Mouse (Mus musculus): ENCODE measurements around the gene Asb17. TPM values are rescaled to one million over a fixed set of nuclear protein-coding genes. Genes with fewer than 3 reads are reported as not detected.

Asb17 gene
- polyA plus RNA-seq, 1 experiment from 2014 or later: not detected

- H3K36me3 ChIP-seq (ENCODE audit: control insufficient read depth, insufficient read depth, low read length): no peaks in the 10 kb centered on the region
- no peaks in the 10 kb centered on the region for H3K4me1 ChIP-seq (ENCODE audit: control insufficient read depth, insufficient read depth, low read length)
- H3K27ac ChIP-seq (ENCODE audit: low read depth, low read length): no peak overlapping the region
- WGBS: 87% methylated on average over 4 of the region's 4 CpGs
- no peak overlapping the region for H3K4me3 ChIP-seq (ENCODE audit: low read depth, low read length)
- ATAC-seq (no peak), DNase-seq (ENCODE audit: low spot score) (no peak)
- no peak overlapping the region for H3K9ac ChIP-seq (ENCODE audit: low read length)
- H3K4me2 ChIP-seq (ENCODE audit: low read length): no peak overlapping the region
- no peaks in the 10 kb centered on the region for H3K9me3 ChIP-seq (replicated peaks; ENCODE audit: control insufficient read depth, low read length)
- H3K27me3 ChIP-seq (replicated peaks; ENCODE audit: control insufficient read depth, insufficient read depth, low read length): no peaks in the 10 kb centered on the region
These were observed 20.8 kb downstream of the Asb17 start for GRCm38 (mm10) chr3:153864636-153865429.

DNA sequence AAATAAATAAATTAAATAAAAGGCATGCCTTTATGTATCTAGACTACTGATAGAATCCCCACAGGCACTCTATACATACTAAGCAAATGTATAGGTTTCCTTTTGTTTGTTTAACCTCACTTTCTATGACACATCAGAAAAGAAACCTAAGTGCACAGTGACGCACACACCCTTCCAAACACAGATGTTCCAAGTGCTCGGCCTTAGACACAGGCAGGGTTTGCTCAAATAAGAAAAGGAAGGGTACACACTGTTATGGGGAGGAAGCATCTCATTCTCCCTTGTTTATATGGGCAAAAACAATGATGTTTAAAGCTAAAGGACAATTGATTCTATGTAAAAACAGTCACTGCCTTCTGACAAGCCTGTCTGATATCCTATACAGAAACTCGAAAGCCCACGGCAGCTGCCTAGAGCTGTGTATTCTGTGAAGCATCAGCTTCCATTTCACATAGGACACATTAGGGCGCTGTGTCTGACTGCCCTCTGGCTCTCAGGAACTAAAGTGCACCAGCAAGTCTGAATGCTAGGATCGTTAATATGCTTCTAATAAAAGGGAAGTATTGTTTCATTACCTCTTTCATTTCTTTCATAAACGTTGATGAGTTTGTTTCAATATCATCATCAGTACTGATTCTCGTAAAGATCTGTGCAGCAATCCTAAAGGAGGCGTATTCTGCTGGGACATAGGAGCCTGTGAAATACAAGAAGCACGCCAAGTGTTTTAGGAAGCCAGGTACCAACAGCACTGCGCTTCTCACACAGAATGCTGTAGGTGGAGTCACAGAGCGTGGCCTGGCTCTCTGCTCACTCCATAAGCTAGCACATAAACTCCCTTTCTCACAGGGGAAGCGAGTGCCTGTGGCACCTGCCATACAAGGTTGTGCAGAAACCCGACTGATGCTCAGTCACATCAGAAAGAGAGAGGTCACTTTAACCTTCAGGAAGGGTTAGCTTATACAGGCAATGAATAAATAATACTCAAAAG lies 23.4 kb downstream of the Asb17 start:
- 63% methylated on average over 14 of the region's 14 CpGs for WGBS
- Histone ChIP-seq H3K9ac (ENCODE audit: low read length) (no peak overlapping the region), H3K36me3 (ENCODE audit: control insufficient read depth, insufficient read depth, low read length) (no peaks in the 10 kb centered on the region), H3K27ac (ENCODE audit: low read depth, low read length) (no peak overlapping the region), H3K4me1 (ENCODE audit: control insufficient read depth, insufficient read depth, low read length) (no peaks in the 10 kb centered on the region), H3K9me3 (replicated peaks; ENCODE audit: control insufficient read depth, low read length) (no peaks in the 10 kb centered on the region), H3K27me3 (replicated peaks; ENCODE audit: control insufficient read depth, insufficient read depth, low read length) (no peaks in the 10 kb centered on the region), H3K4me2 (ENCODE audit: low read length) (no peak overlapping the region), H3K4me3 (ENCODE audit: low read depth, low read length) (no peak overlapping the region)
- DNase-seq (ENCODE audit: low spot score) (peak; percentile 40), ATAC-seq (no peak)

DNA sequence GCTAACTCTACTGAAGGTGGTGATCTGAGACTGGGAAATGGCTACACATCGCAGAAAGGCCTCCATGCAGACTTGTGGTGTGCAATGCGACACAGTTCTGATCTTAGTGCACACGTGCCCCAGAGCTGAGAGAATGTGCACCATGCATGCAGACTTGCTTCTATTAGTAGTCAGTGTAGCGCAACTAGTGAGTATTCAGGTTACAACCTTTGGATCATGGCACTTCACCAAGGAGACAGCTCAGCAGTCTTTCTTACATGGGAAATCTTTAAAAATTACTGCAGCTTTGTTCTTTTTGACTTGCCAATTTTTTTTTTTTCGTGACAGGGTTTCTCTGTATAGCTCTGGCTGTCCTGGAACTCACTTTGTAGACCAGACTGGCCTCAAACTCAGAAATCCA lies 27.4 kb downstream of the Asb17 start:
- no peak overlapping the region for H3K4me2 ChIP-seq (ENCODE audit: low read length)
- no peaks in the 10 kb centered on the region for H3K9me3 ChIP-seq (replicated peaks; ENCODE audit: control insufficient read depth, low read length)
- H3K36me3 ChIP-seq (ENCODE audit: control insufficient read depth, insufficient read depth, low read length): no peaks in the 10 kb centered on the region
- WGBS: 88% methylated on average over 5 of the region's 5 CpGs
- ATAC-seq: no peak
- no peak overlapping the region for H3K27ac ChIP-seq (ENCODE audit: low read depth, low read length)
- no peak overlapping the region for H3K4me3 ChIP-seq (ENCODE audit: low read depth, low read length)
- H3K9ac ChIP-seq (ENCODE audit: low read length): no peak overlapping the region
- no peaks in the 10 kb centered on the region for H3K4me1 ChIP-seq (ENCODE audit: control insufficient read depth, insufficient read depth, low read length)
- H3K27me3 ChIP-seq (replicated peaks; ENCODE audit: control insufficient read depth, insufficient read depth, low read length): no peaks in the 10 kb centered on the region
- DNase-seq (ENCODE audit: low spot score): no peak

GRCm38 (mm10) chr3:153886296-153886695 lies 42.3 kb downstream of the Asb17 start:
- Histone ChIP-seq H3K36me3 (ENCODE audit: control insufficient read depth, insufficient read depth, low read length) (no peaks in the 10 kb centered on the region), H3K27ac (ENCODE audit: low read depth, low read length) (no peak overlapping the region), H3K9ac (ENCODE audit: low read length) (no peak overlapping the region), H3K4me2 (ENCODE audit: low read length) (no peak overlapping the region), H3K4me1 (ENCODE audit: control insufficient read depth, insufficient read depth, low read length) (no peaks in the 10 kb centered on the region), H3K27me3 (replicated peaks; ENCODE audit: control insufficient read depth, insufficient read depth, low read length) (no peaks in the 10 kb centered on the region), H3K4me3 (ENCODE audit: low read depth, low read length) (no peak overlapping the region), H3K9me3 (replicated peaks; ENCODE audit: control insufficient read depth, low read length) (no peaks in the 10 kb centered on the region)
- no peak for ATAC-seq
- no peak for DNase-seq (ENCODE audit: low spot score)

DNA sequence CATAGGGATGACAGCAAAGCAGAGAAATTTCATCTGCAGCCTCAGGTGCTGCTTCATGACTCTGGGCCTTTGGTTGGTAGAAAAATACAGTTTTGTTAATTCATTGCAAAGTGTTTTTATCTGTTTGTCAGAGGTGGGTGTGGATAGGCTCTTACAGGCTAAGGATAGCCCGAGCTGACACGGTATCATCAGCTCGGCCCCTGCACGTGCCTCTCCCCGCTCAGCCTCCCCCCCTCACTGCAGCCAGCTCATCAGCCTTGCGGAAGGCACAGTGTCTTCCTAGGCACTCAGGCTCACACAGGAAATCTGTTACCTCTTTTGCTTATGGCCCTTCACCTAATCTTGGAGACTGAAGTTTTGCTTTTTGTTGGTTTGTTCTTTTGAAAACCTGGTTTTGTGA lies 44.1 kb downstream of the Asb17 start:
- Histone ChIP-seq H3K9ac (ENCODE audit: low read length) (no peak overlapping the region), H3K36me3 (ENCODE audit: control insufficient read depth, insufficient read depth, low read length) (no peaks in the 10 kb centered on the region), H3K4me2 (ENCODE audit: low read length) (no peak overlapping the region), H3K4me1 (ENCODE audit: control insufficient read depth, insufficient read depth, low read length) (no peaks in the 10 kb centered on the region), H3K27ac (ENCODE audit: low read depth, low read length) (no peak overlapping the region), H3K9me3 (replicated peaks; ENCODE audit: control insufficient read depth, low read length) (no peaks in the 10 kb centered on the region), H3K27me3 (replicated peaks; ENCODE audit: control insufficient read depth, insufficient read depth, low read length) (no peaks in the 10 kb centered on the region), H3K4me3 (ENCODE audit: low read depth, low read length) (no peak overlapping the region)
- ATAC-seq (no peak), DNase-seq (ENCODE audit: low spot score) (no peak)
- WGBS: 83% methylated on average over 6 of the region's 6 CpGs

DNA sequence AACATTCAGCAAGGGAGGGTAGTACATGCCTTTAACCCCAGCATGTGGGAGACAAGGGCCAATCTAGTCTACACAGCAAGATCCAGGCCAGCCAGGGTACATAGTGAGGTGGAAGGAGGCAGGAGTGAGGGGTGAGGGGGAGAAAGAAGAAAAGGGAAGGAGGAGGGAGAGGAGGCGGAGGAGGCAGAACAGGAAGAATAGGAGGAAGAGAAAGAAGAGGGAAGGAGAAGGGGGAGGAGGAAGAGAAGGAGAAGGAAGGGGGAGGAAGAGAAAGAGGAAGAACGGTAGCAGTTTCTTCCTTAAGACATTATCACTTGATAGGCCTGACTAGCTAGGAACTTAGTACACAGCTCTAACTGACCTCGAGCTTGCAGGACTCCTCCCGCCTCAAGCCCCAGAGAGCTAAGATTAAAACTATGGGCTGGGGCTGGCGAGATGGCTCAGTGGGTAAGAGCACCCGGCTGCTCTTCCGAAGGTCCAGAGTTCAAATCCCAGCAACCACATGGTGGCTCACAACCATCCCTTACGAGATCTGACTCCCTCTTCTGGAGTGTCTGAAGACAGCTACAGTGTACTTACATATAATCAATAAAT lies 45.3 kb downstream of the Asb17 start:
- WGBS: 81% methylated on average over 7 of the region's 8 CpGs
- Histone ChIP-seq H3K9me3 (replicated peaks; ENCODE audit: control insufficient read depth, low read length) (no peaks in the 10 kb centered on the region), H3K9ac (ENCODE audit: low read length) (no peak overlapping the region), H3K27ac (ENCODE audit: low read depth, low read length) (no peak overlapping the region), H3K4me2 (ENCODE audit: low read length) (no peak overlapping the region), H3K27me3 (replicated peaks; ENCODE audit: control insufficient read depth, insufficient read depth, low read length) (no peaks in the 10 kb centered on the region), H3K36me3 (ENCODE audit: control insufficient read depth, insufficient read depth, low read length) (no peaks in the 10 kb centered on the region), H3K4me1 (ENCODE audit: control insufficient read depth, insufficient read depth, low read length) (no peaks in the 10 kb centered on the region), H3K4me3 (ENCODE audit: low read depth, low read length) (no peak overlapping the region)
- ATAC-seq (no peak), DNase-seq (ENCODE audit: low spot score) (no peak)

DNA sequence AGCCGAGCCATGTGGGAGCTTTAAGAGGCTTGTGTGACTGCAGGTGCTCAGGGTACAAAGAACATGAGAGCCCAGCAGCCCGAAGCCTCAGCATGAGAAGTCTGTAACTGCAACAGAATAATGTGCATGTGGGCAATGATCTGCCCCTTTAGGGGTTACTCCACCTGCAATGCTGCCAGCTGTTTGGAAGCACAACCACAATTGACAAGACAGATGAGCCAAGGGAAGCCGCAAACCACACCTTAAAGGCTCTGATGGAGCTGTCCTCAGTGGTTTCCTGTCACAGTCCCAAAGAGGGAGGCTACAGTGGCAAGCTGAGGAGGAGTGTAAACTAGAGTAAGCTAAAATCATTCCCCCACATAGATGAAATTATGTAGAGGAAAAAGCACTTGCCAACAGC lies 51.4 kb downstream of the Asb17 start:
- no peak overlapping the region for H3K4me3 ChIP-seq (ENCODE audit: low read depth, low read length)

GRCm38 (mm10) chr3:153897216-153897615 lies 53.2 kb downstream of the Asb17 start:
- no peak overlapping the region for H3K4me3 ChIP-seq (ENCODE audit: low read depth, low read length)
- H3K4me2 ChIP-seq (ENCODE audit: low read length): no peak overlapping the region
- H3K9ac ChIP-seq (ENCODE audit: low read length): no peak overlapping the region
- H3K27ac ChIP-seq (ENCODE audit: low read depth, low read length): no peak overlapping the region
- 78% methylated on average over 6 of the region's 6 CpGs for WGBS
- H3K36me3 ChIP-seq (ENCODE audit: control insufficient read depth, insufficient read depth, low read length): no peaks in the 10 kb centered on the region
- ATAC-seq (no peak), DNase-seq (ENCODE audit: low spot score) (no peak)
- H3K4me1 ChIP-seq (ENCODE audit: control insufficient read depth, insufficient read depth, low read length): no peaks in the 10 kb centered on the region
- H3K27me3 ChIP-seq (replicated peaks; ENCODE audit: control insufficient read depth, insufficient read depth, low read length): no peaks in the 10 kb centered on the region
- H3K9me3 ChIP-seq (replicated peaks; ENCODE audit: control insufficient read depth, low read length): no peaks in the 10 kb centered on the region

More for the DNA sequence above, 51.4 kb downstream of the Asb17 start:
- ATAC-seq: no peak
- H3K9ac ChIP-seq (ENCODE audit: low read length): no peak overlapping the region
- WGBS: 87% methylated on average over 3 of the region's 3 CpGs
- H3K4me2 ChIP-seq (ENCODE audit: low read length): no peak overlapping the region
- H3K27me3 ChIP-seq (replicated peaks; ENCODE audit: control insufficient read depth, insufficient read depth, low read length): no peaks in the 10 kb centered on the region
- no peaks in the 10 kb centered on the region for H3K9me3 ChIP-seq (replicated peaks; ENCODE audit: control insufficient read depth, low read length)
- H3K4me1 ChIP-seq (ENCODE audit: control insufficient read depth, insufficient read depth, low read length): no peaks in the 10 kb centered on the region
- DNase-seq (ENCODE audit: low spot score): no peak
- H3K36me3 ChIP-seq (ENCODE audit: control insufficient read depth, insufficient read depth, low read length): no peaks in the 10 kb centered on the region
- H3K27ac ChIP-seq (ENCODE audit: low read depth, low read length): no peak overlapping the region
